Mouse (Mus musculus) lung, postnatal 0 days (tissue): ENCODE data around the gene Krt26. TPM values are rescaled to one million over a fixed set of nuclear protein-coding genes. Genes with fewer than 3 reads are reported as not detected.

Experiments used
- ATAC-seq: fragments of 200-750 bp; cut with Nextera tagmentation; 2 replicates; pipeline ENCODE4 v1.8.0; 2017; ENCODE audit warnings: moderate library complexity
- DNase-seq: peaks from one replicate; pipeline ENCODE4 v3.0.0-alpha.2; 2016; ENCODE audit warnings: low spot score
- H3K27ac ChIP-seq: fragments of 300-500 bp; sonication (generic); 2 replicates; pipeline ENCODE4 v1.5.1; 2014; ENCODE audit warnings: antibody characterized with exemption, mild to moderate bottlenecking, low read length, mixed read lengths
- H3K27me3 ChIP-seq: fragments of 300-500 bp; sonication (generic); replicated peaks from 2 replicates; pipeline ENCODE4 v1.6.1; 2014; ENCODE audit warnings: low read length, mixed read lengths; ENCODE audit not compliant: insufficient read depth
- H3K36me3 ChIP-seq: fragments of 300-500 bp; sonication (generic); 2 replicates; pipeline ENCODE4 v1.6.1; 2014; ENCODE audit warnings: low read length, mixed read lengths; ENCODE audit not compliant: insufficient read depth
- H3K4me1 ChIP-seq: fragments of 300-500 bp; sonication (generic); 2 replicates; pipeline ENCODE4 v1.6.1; 2014; ENCODE audit warnings: antibody characterized with exemption, low read depth, low read length, mixed read lengths; ENCODE audit not compliant: insufficient read depth
- H3K4me2 ChIP-seq: fragments of 300-500 bp; sonication (generic); replicated peaks from 2 replicates; pipeline ENCODE4 v1.6.1; 2014; ENCODE audit warnings: low read depth, mild to moderate bottlenecking, low read length, moderate library complexity, mixed read lengths
- H3K4me3 ChIP-seq: fragments of 300-500 bp; sonication (generic); 2 replicates; pipeline ENCODE4 v1.5.1; 2014; ENCODE audit warnings: low read depth, low read length
- H3K9ac ChIP-seq: fragments of 300-500 bp; sonication (generic); replicated peaks from 2 replicates; pipeline ENCODE4 v1.6.1; 2014; ENCODE audit warnings: low read depth, mild to moderate bottlenecking
- H3K9me3 ChIP-seq: fragments of 300-500 bp; sonication (generic); 2 replicates; pipeline ENCODE4 v1.6.1; 2016; ENCODE audit warnings: low read length, mixed read lengths
- CTCF ChIP-seq: IDR thresholded peaks from 2 replicates; pipeline ENCODE4 v1.5.1; 2016; ENCODE audit warnings: antibody characterized with exemption, mild to moderate bottlenecking
- EP300 ChIP-seq: IDR thresholded peaks from 2 replicates; pipeline ENCODE4 v1.6.1; 2016; ENCODE audit warnings: antibody characterized with exemption, mild to moderate bottlenecking, control low read depth
- WGBS: fragments of 180-500 bp; shearing (Covaris S2); extraction: QIAGEN DNeasy Blood & Tissue Kit; methylation state at CpG from one replicate; pipeline ENCODE4 v1.1.7; 2014; 5-methylcytosine and 5-hydroxymethylcytosine counted together
- polyA plus RNA-seq: library from polyadenylated mRNA; unstranded; fragments of >200 nt; fragmentation: Nextera tagmentation; extraction: Ambion mirVana; gene quantifications from 2 replicates; pipeline ENCODE4 v1.2.1, GENCODE M21; 2015

The Krt26 gene
- polyA plus RNA-seq, 1 experiment from 2014 or later, result not detected

DNA sequence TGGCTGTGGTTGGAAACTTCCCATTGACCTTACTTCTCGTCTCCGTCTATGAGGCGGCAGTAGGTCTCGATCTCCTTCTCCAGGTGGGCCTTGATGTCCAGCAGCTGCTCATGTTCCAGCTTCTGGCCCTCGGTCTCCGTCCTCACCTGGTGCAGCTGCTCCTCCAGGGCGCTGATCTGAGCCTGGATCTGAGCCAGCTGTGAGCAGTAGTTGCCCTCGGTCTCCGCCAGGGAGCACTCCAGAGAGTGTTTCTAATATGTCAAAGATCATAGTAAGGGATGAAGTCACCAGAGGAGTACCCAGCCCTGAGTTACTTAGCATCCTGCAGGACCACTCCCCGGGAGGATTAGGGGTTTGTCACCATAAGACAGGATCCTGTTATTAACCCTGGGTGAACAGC lies 29.0 kb upstream of the Krt26 start:
- 28% methylated on average over 10 of the region's 10 CpGs for WGBS
- ATAC-seq, result no peak
- no peaks in the 10 kb centered on the region for H3K4me1 ChIP-seq
- no peak overlapping the region for H3K27ac ChIP-seq
- H3K4me3 ChIP-seq, result no peak overlapping the region
- no peaks in the 10 kb centered on the region for H3K36me3 ChIP-seq
- peak; percentile 18 for DNase-seq
- H3K9ac ChIP-seq, result no peak overlapping the region
- TF ChIP-seq EP300 (no peak), CTCF (peak; percentile 45)
- no peak overlapping the region for H3K4me2 ChIP-seq
- H3K9me3 ChIP-seq, result no peaks in the 10 kb centered on the region
- no peaks in the 10 kb centered on the region for H3K27me3 ChIP-seq

DNA sequence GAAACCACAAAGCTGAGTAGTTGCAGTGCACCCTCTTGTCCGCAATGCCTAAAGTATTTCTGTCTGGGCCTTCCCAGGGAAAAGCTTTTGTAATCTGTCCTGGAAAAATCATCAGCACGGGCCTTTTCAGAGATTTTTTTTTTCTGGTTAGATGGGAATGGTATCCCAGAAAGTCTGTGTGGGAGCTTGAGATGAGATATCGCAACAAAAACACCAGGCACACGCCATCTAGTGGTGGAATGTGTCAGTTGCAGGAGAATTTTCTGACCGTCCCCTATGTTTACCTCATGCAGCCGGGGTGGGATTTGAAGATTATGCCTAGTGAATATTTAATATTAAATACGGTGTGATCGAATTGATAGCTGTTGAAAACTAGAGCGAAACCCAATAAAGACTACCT lies 26.6 kb upstream of the Krt26 start:
- Histone ChIP-seq H3K27me3 (no peaks in the 10 kb centered on the region), H3K4me2 (no peak overlapping the region), H3K4me1 (no peaks in the 10 kb centered on the region), H3K9ac (no peak overlapping the region), H3K4me3 (no peak overlapping the region), H3K9me3 (no peaks in the 10 kb centered on the region), H3K36me3 (no peaks in the 10 kb centered on the region), H3K27ac (no peak overlapping the region)
- ATAC-seq, result no peak
- WGBS, result 19% methylated on average over 9 of the region's 9 CpGs
- TF ChIP-seq EP300, result no peak
- peak; percentile 75 for TF ChIP-seq CTCF
- peak; percentile 64 for DNase-seq

DNA sequence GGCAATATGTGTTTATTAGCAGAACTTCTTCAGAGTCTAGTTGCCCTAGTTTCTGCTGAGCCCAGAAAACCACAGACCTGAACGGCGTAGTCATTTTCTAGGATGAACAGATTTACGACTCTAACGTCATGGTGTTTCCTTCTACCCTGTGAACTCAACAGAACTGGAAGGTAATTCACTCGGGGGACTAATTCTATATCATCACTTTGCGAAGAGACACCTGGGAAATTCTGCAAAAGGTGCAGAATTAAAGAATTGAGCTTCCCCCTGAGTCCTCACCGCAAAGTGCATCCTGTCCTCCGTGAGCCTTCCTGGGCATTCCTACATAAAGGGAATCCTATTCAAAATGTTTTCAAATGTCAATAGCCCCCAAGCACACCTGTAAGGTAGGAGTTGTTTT lies 23.7 kb upstream of the Krt26 start:
- ATAC-seq (no peak), DNase-seq (no peak)
- Histone ChIP-seq H3K4me3 (no peak overlapping the region), H3K27ac (no peak overlapping the region), H3K9ac (no peak overlapping the region), H3K4me2 (no peak overlapping the region), H3K4me1 (no peaks in the 10 kb centered on the region), H3K27me3 (no peaks in the 10 kb centered on the region), H3K9me3 (no peaks in the 10 kb centered on the region), H3K36me3 (no peaks in the 10 kb centered on the region)
- 85% methylated on average over 8 of the region's 8 CpGs for whole genome bisulfite sequencing
- no peak for TF ChIP-seq CTCF
- no peak for TF ChIP-seq EP300

DNA sequence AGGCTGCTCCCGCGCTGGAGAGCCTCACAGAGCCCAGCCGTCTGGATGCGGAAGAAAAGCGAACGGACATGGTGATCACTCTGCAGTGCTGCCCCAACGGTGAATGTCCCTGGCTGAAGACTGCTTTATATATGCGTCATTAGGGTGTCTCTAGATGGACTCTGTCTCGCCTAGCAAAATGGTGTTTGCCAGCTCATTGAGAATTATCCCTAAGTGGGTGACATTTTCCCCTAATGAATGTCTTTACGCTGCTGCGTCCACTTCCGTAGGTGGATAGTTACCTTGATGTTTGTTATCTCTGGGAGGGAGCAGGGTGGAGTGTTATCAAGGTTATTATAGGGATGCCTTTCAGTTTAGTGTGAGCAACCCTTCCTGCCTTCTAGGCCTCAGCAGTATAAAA lies 13.2 kb upstream of the Krt26 start, which contains the start of gene Krt27:
TSS of gene Krt27 (minus strand) at position 101 of the 400 bp plus-strand sequence.
- no peak within 1 kb of the TSS for H3K9ac ChIP-seq
- no peak within 1 kb of the TSS for H3K27ac ChIP-seq
- WGBS, result 63% methylated on average over 12 of the region's 12 CpGs
- H3K4me3 ChIP-seq, result no peak within 1 kb of the TSS
- H3K36me3 ChIP-seq, result no peaks in the 10 kb centered on the region
- TF ChIP-seq EP300 (no peak), CTCF (no peak)
- no peak within 1 kb of the TSS for H3K4me2 ChIP-seq
- H3K9me3 ChIP-seq, result no peaks in the 10 kb centered on the region
- no peak for ATAC-seq
- H3K27me3 ChIP-seq, result no peaks in the 10 kb centered on the region
- no peaks in the 10 kb centered on the region for H3K4me1 ChIP-seq
- DNase-seq, result no peak

DNA sequence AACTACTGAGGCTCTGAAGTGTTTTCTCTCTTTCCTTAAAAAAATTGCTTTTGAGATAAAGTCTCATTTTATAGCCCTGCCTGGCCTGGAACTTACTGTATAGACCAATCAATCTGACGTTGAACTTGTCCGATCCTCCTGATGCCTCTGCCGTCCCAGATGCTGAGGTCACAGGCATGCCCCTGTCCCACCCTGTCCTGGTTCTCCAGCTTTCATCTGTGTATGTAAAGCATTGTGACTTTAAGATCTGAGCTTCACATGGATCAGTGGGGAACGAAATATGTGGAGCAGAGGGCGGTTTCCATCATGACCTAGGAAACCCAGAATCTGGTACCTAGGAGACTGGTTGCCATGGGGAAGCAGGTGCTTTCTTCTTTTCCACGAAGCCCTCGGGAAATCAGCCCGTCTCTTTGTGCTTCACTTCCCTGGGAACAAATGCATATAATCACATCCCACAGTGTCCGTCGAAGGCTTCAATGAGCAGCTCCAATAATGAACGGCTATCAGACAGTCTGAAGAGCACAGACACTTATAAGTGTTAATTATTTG lies 1.6 kb upstream of the Krt26 start:
- TF ChIP-seq EP300 (no peak), CTCF (no peak)
- no peak overlapping the region for H3K9ac ChIP-seq
- 74% methylated on average over 11 of the region's 11 CpGs for WGBS
- DNase-seq (no peak), ATAC-seq (no peak)
- H3K9me3 ChIP-seq, result no peaks in the 10 kb centered on the region
- H3K4me1 ChIP-seq, result no peaks in the 10 kb centered on the region
- no peak overlapping the region for H3K27ac ChIP-seq
- H3K36me3 ChIP-seq, result no peaks in the 10 kb centered on the region
- H3K4me2 ChIP-seq, result no peak overlapping the region
- no peaks in the 10 kb centered on the region for H3K27me3 ChIP-seq
- no peak overlapping the region for H3K4me3 ChIP-seq

DNA sequence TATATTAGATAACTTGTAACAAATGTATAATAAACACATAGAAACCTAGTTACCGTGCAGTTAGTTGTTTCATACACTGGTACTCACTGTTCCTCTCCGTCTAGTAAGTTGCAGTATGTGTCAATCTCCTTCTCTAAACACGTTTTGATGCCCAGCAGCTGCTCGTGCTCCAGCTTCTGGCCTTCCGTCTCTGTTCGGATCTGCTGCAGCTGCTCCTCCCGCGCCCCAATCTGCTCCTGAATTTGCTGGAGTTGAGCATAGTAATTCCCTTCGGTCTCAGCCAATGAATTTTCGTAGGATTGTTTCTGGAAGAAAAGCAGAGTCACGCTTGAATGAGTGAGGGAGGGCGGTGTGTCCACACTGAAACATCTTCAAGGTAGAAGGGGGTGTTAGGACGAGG lies 4.3 kb downstream of the Krt26 start:
- Histone ChIP-seq H3K27ac (no peak overlapping the region), H3K36me3 (no peaks in the 10 kb centered on the region), H3K27me3 (no peaks in the 10 kb centered on the region), H3K4me2 (no peak overlapping the region), H3K4me1 (no peaks in the 10 kb centered on the region), H3K9me3 (no peaks in the 10 kb centered on the region), H3K4me3 (no peak overlapping the region), H3K9ac (no peak overlapping the region)
- DNase-seq (no peak), ATAC-seq (no peak)
- 55% methylated on average over 13 of the region's 13 CpGs for WGBS
- TF ChIP-seq CTCF (no peak), EP300 (no peak)

DNA sequence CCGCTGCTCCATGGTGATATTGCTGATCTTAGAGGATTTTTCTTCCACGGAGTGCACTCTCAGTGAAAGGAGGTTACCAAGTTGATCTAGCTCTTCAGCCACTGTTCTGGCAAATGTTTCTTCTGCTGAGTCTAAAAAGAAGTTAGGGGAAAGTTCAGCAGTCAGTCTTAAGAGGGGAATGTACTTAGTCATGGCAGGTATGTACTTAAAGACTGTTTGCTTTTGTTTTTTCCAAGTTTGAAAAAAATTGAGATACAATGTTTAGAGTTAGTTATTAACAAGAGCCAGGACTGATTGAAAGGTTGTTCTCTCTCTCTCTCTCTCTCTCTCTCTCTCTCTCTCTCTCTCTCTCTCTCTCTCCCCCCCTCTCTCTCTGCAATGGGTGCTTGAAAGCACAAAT lies 8.1 kb downstream of the Krt26 start:
- Histone ChIP-seq H3K4me3 (no peak overlapping the region), H3K4me1 (no peaks in the 10 kb centered on the region), H3K9me3 (no peaks in the 10 kb centered on the region), H3K27ac (no peak overlapping the region), H3K27me3 (no peaks in the 10 kb centered on the region), H3K4me2 (no peak overlapping the region), H3K9ac (no peak overlapping the region), H3K36me3 (no peaks in the 10 kb centered on the region)
- DNase-seq (peak; percentile 68), ATAC-seq (peak; percentile 40; the same call in 1 of the 2 replicates)
- TF ChIP-seq CTCF (no peak), EP300 (peak; percentile 38; the same call in 1 of the 2 replicates)
- 33% methylated on average over 2 of the region's 2 CpGs for WGBS
